23 mouse cellular contexts compared by ENCODE assay signal in genomic region chr2:69974896-69975295, GRCm38 (mm10).
"Had no signal": no experiment of that assay in that cellular context is flagged by ENCODE, and none has a peak within 500 bp of the region (broad histone marks: within the 10 kb centered on the region; RNA-seq: fewer than 3 reads in every experiment).

No protein-coding gene starts in this region.

- DNase-seq: kidney, adult 18-20 months; kidney, adult 9 months; kidney, postnatal 14 days; kidney, postnatal 4 days; liver; liver, embryonic 13.5 days; liver, postnatal 0 days; lung, embryonic 14.5 days; right cerebral cortex, postnatal 25 days; spleen, adult 18-20 months; thymus, adult 18-20 months; thymus, postnatal 4 days had no signal

- H3K27ac ChIP-seq: limb, embryonic 10.5 days; limb, embryonic 13.5 days; liver, embryonic 13.5 days; macrophage; midbrain, embryonic 12.5 days; neural tube, embryonic 13.5 days; stomach, embryonic 15.5 days had no signal

- H3K9ac ChIP-seq: limb, embryonic 13.5 days; liver, embryonic 13.5 days; liver, postnatal 0 days; lung, embryonic 14.5 days; midbrain, embryonic 12.5 days; neural tube, embryonic 13.5 days; stomach, embryonic 15.5 days had no signal

- H3K9me3 ChIP-seq: limb, embryonic 10.5 days; limb, embryonic 13.5 days; liver, embryonic 13.5 days; midbrain, embryonic 12.5 days; neural tube, embryonic 13.5 days; stomach, embryonic 15.5 days had no signal

- H3K4me1 ChIP-seq: limb, embryonic 10.5 days; limb, embryonic 13.5 days; liver, embryonic 13.5 days; midbrain, embryonic 12.5 days; neural tube, embryonic 13.5 days; stomach, embryonic 15.5 days had no signal

- ATAC-seq: inflammation-experienced regulatory T-cells, adult 6 months; intestine, embryonic 16.5 days; liver, postnatal 0 days; lung, postnatal 0 days; midbrain, embryonic 16.5 days had no signal

- H3K4me2 ChIP-seq: limb, embryonic 13.5 days; liver, embryonic 13.5 days; lung, embryonic 14.5 days; midbrain, embryonic 12.5 days; neural tube, embryonic 13.5 days; stomach, embryonic 15.5 days had no signal

- H3K27me3 ChIP-seq: limb, embryonic 13.5 days; liver, embryonic 13.5 days; midbrain, embryonic 12.5 days; neural tube, embryonic 13.5 days; stomach, embryonic 15.5 days had no signal

- H3K4me3 ChIP-seq: limb, embryonic 10.5 days; limb, embryonic 13.5 days; liver, embryonic 13.5 days; midbrain, embryonic 12.5 days; myocyte; neural tube, embryonic 13.5 days; stomach, embryonic 15.5 days had no signal
